Mouse (Mus musculus) mammary gland, adult 2 months (tissue): ENCODE data around the gene Gmds. TPM values are rescaled to one million over a fixed set of nuclear protein-coding genes. Genes with fewer than 3 reads are reported as not detected.

Experiments
- polyA plus RNA-seq: library from polyadenylated mRNA; depleted of rRNA; stranded (reverse); fragments of >200 nt; gene quantifications from 2 replicates; pipeline ENCODE4 v1.2.3, GENCODE M21; 2012; ENCODE audit warnings: low replicate concordance; rRNA removed

The Gmds gene
- polyA plus RNA-seq, result 9.1 and 36.1 TPM in 2 replicates

GRCm38 (mm10) chr13:32338513-32339365 is at the start of gene Gmds:
TSS of gene Gmds (minus strand) at chr13:32338740.

GRCm38 (mm10) chr13:31806428-31806832 is 532.1 kb downstream of the Gmds start, which contains the start of gene Foxc1:
TSS of gene Foxc1 (plus strand) at chr13:31806633.

